Mouse (Mus musculus) midbrain, embryonic 15.5 days (tissue): ENCODE data around the gene D6Ertd527e. TPM values are rescaled to one million over a fixed set of nuclear protein-coding genes. Genes with fewer than 3 reads are reported as not detected.

ENCODE experiments used
- ATAC-seq: fragments of 200-750 bp; cut with Nextera tagmentation; replicated peaks from 2 replicates; pipeline ENCODE4 v1.8.0; 2017; ENCODE audit warnings: moderate TSS enrichment
- H3K27ac ChIP-seq: fragments of 300-500 bp; sonication (generic); 2 replicates; pipeline ENCODE4 v1.5.1; 2015; ENCODE audit warnings: mild to moderate bottlenecking, inconsistent platforms
- H3K27me3 ChIP-seq: fragments of 300-500 bp; sonication (generic); replicated peaks from 2 replicates; pipeline ENCODE4 v1.6.1; 2015; ENCODE audit warnings: inconsistent platforms
- H3K36me3 ChIP-seq: fragments of 300-500 bp; sonication (generic); replicated peaks from 2 replicates; pipeline ENCODE4 v1.6.1; 2015; ENCODE audit warnings: inconsistent platforms
- H3K4me1 ChIP-seq: fragments of 300-500 bp; sonication (generic); 2 replicates; pipeline ENCODE4 v1.6.1; 2015; ENCODE audit warnings: inconsistent platforms
- H3K4me2 ChIP-seq: fragments of 300-500 bp; sonication (generic); 2 replicates; pipeline ENCODE4 v1.6.1; 2015; ENCODE audit warnings: inconsistent platforms, mild to moderate bottlenecking, moderate library complexity
- H3K4me3 ChIP-seq: fragments of 300-500 bp; sonication (generic); 2 replicates; pipeline ENCODE4 v1.5.1; 2015; ENCODE audit warnings: mild to moderate bottlenecking, inconsistent platforms
- H3K9ac ChIP-seq: fragments of 300-500 bp; sonication (generic); 2 replicates; pipeline ENCODE4 v1.6.1; 2015; ENCODE audit warnings: mild to moderate bottlenecking, inconsistent platforms
- H3K9me3 ChIP-seq: fragments of 300-500 bp; sonication (generic); 2 replicates; pipeline ENCODE4 v1.6.1; 2016; ENCODE audit warnings: inconsistent platforms
- WGBS: fragments of 180-500 bp; shearing (Covaris S2); methylation state at CpG from one replicate; pipeline ENCODE4 v1.1.7; 2015; ENCODE audit warnings: mixed read lengths; 5-methylcytosine and 5-hydroxymethylcytosine counted together
- polyA plus RNA-seq: library from polyadenylated mRNA; unstranded; fragments of >200 nt; fragmentation: Nextera tagmentation; extraction: Ambion mirVana; gene quantifications from 2 replicates; pipeline ENCODE4 v1.2.1, GENCODE M21; 2015

D6Ertd527e gene
- 0.15 TPM in 1 of 2 replicates, not detected in the other for polyA plus RNA-seq

GRCm38 (mm10) chr6:87104123-87104796 is at the start of gene D6Ertd527e:
TSS of gene D6Ertd527e (plus strand) at chr6:87104746.
- no peak within 1 kb of the TSS for H3K4me2 ChIP-seq
- H3K9ac ChIP-seq = no peak within 1 kb of the TSS
- 88% methylated on average over 11 of the region's 11 CpGs for WGBS
- H3K4me1 ChIP-seq = peaks cover 24% of the 10 kb centered on the region
- H3K27ac ChIP-seq = no peak within 1 kb of the TSS
- H3K4me3 ChIP-seq = no peak within 1 kb of the TSS
- no peak for ATAC-seq
- no peaks in the 10 kb centered on the region for H3K27me3 ChIP-seq
- no peaks in the 10 kb centered on the region for H3K9me3 ChIP-seq
- H3K36me3 ChIP-seq = no peaks in the 10 kb centered on the region

DNA sequence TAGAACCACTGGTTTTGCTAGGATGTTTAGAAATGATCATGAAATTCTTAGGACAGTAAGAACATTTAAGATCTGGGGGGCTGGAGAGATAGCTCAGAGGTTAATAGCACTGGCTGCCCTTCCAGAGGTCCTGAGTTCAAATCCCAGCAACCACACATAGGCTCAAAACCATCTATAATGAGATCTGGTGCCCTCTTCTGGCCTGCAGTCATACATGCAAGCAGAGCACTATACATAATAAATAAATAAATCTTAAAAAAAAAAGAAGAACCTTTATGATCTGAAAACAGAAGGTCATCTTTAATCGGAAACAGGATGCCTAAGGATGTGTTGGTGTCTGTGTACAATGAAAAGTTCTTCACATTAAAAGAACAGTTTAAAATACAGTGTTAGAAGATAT is 44.8 kb upstream of the D6Ertd527e start:
- 91% methylated on average over 1 of the region's 1 CpGs for WGBS
- Histone ChIP-seq H3K36me3 (peaks cover 60% of the 10 kb centered on the region), H3K4me1 (no peaks in the 10 kb centered on the region), H3K27ac (no peak overlapping the region), H3K27me3 (no peaks in the 10 kb centered on the region), H3K4me3 (no peak overlapping the region), H3K4me2 (no peak overlapping the region), H3K9ac (no peak overlapping the region), H3K9me3 (no peaks in the 10 kb centered on the region)
- no peak for ATAC-seq

DNA sequence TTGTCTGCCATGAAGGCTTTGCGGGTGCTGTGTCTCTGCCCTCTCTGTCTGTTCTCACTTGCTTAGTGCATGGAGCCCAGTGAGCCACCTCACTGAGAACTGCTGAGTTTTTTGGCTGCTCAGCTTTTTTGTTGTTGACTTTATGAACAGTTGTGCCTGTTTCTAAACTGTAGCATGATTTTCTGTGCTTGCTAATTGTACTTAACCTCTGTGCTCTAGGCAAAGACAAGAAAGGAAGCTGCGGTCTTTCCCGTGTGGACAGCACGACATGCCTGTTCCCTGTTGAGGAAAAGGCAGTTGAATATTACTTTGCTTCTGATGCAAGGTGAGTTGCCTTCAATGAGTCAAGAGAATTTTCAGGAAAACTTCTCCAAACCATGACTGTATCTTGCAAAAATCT is 41.0 kb upstream of the D6Ertd527e start:
- WGBS = 94% methylated on average over 4 of the region's 4 CpGs
- ATAC-seq = no peak
- no peaks in the 10 kb centered on the region for H3K27me3 ChIP-seq
- H3K4me2 ChIP-seq = no peak overlapping the region
- peaks cover 61% of the 10 kb centered on the region for H3K36me3 ChIP-seq
- no peaks in the 10 kb centered on the region for H3K4me1 ChIP-seq
- no peaks in the 10 kb centered on the region for H3K9me3 ChIP-seq
- H3K9ac ChIP-seq = no peak overlapping the region
- H3K4me3 ChIP-seq = no peak overlapping the region
- H3K27ac ChIP-seq = no peak overlapping the region

DNA sequence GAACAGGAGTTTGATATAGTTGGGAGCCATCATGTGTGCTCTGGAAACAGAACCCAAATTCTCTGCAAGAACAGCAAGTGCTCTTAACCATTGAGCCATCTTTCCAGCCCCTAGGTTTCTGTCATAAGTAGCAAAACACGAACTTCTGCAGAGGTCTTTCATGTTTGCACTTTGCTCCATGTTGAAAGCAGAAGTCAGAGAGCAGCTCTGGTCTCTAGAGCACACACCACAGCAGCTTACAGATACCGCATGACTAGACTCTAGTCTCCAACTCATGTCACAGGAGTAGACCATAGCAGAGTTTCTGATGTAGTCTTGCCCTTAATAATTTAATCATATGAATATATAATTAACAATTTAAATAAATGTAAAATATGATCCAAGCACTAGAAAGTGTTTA is 36.3 kb upstream of the D6Ertd527e start:
- Histone ChIP-seq H3K9me3 (no peaks in the 10 kb centered on the region), H3K9ac (no peak overlapping the region), H3K27me3 (no peaks in the 10 kb centered on the region), H3K4me3 (no peak overlapping the region), H3K27ac (no peak overlapping the region), H3K4me2 (no peak overlapping the region), H3K36me3 (peaks cover 70% of the 10 kb centered on the region), H3K4me1 (no peaks in the 10 kb centered on the region)
- 86% methylated on average over 2 of the region's 2 CpGs for WGBS
- ATAC-seq = no peak

GRCm38 (mm10) chr6:87069195-87069900 is 35.2 kb upstream of the D6Ertd527e start:
- ATAC-seq = no peak
- H3K27ac ChIP-seq = no peak overlapping the region
- H3K27me3 ChIP-seq = no peaks in the 10 kb centered on the region
- WGBS = 89% methylated on average over 7 of the region's 7 CpGs
- no peaks in the 10 kb centered on the region for H3K9me3 ChIP-seq
- no peaks in the 10 kb centered on the region for H3K4me1 ChIP-seq
- H3K4me2 ChIP-seq = no peak overlapping the region
- H3K4me3 ChIP-seq = no peak overlapping the region
- no peak overlapping the region for H3K9ac ChIP-seq
- peaks cover 70% of the 10 kb centered on the region for H3K36me3 ChIP-seq

DNA sequence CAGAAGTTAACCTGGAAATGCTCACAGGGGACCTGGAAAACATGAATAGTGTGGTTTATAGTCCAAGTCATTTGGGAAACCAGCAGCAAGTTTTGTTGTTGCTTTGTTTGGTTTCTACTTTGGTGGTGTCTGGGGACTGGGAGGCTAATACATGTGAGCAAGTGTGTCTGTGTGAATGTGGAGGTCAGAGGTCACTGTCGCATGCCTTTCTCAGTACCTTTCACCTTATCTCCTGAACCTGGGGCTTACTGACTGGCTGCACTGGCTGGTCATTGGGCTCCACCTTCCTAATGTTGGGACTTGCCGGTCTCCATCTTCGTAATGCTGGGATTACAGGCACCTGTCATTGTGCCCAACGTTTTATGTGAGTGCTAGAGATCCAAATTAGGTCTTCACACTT is 33.9 kb upstream of the D6Ertd527e start:
- no peak overlapping the region for H3K9ac ChIP-seq
- H3K27ac ChIP-seq = no peak overlapping the region
- 94% methylated on average over 4 of the region's 4 CpGs for WGBS
- H3K4me1 ChIP-seq = no peaks in the 10 kb centered on the region
- no peak for ATAC-seq
- peaks cover 60% of the 10 kb centered on the region for H3K36me3 ChIP-seq
- no peaks in the 10 kb centered on the region for H3K9me3 ChIP-seq
- H3K27me3 ChIP-seq = no peaks in the 10 kb centered on the region
- H3K4me3 ChIP-seq = no peak overlapping the region
- no peak overlapping the region for H3K4me2 ChIP-seq

DNA sequence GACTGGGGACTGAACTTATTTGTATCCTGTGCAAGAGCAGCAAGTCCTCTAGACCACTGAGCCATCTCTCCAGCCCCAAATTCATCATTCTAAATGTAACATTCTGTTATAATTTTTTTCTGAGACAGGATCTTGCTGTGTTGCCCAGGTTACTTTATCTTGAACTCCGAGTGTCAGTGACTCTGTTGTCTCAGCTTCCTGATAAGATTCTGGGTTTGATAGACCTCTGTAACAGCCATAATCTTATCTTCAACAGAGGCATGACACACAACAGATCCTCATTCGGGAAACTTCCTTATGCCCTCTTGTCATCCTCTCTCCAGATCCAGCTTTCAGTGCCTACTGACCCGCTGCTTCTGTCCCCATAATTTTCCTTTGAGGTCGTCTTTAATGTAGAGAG is 31.8 kb upstream of the D6Ertd527e start:
- no peak for ATAC-seq
- no peaks in the 10 kb centered on the region for H3K4me1 ChIP-seq
- H3K9me3 ChIP-seq = no peaks in the 10 kb centered on the region
- H3K4me2 ChIP-seq = no peak overlapping the region
- H3K27me3 ChIP-seq = no peaks in the 10 kb centered on the region
- no peak overlapping the region for H3K27ac ChIP-seq
- WGBS = 92% methylated on average over 4 of the region's 4 CpGs
- H3K9ac ChIP-seq = no peak overlapping the region
- H3K36me3 ChIP-seq = peaks cover 55% of the 10 kb centered on the region
- H3K4me3 ChIP-seq = no peak overlapping the region

DNA sequence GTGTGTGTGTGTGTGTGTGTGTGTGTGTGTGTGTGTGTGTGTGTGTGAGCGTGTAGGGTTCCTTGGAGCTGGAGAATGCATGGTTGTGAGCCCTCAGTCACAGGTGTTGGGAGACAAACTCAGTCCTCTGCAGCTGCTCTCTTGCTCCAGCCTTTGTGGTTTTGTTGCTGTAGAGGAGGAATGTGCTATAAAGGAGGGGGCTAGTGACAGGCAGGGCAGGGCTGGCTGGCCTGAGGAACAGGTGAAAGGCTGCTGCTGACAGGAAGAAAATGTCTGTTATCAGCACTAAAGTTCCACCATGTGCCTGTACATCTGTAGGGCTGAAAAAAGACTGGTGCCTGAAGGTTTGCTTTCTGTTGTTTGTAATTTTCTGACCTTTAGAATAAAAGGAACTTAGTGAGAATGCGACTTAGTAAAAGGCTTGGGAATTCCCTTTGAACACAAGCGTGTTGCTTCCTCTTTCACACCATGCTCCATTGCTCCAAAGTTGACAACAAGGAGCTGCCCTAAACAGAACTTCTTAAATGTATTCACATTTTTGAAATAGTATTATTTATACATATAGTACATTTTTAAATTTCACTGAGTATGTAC is 29.4 kb upstream of the D6Ertd527e start:
- H3K36me3 ChIP-seq = peaks cover 44% of the 10 kb centered on the region; the same call in 1 of the 2 replicates
- no peaks in the 10 kb centered on the region for H3K9me3 ChIP-seq
- H3K4me2 ChIP-seq = no peak overlapping the region
- no peaks in the 10 kb centered on the region for H3K4me1 ChIP-seq
- H3K9ac ChIP-seq = no peak overlapping the region
- H3K4me3 ChIP-seq = no peak overlapping the region
- 73% methylated on average over 3 of the region's 3 CpGs for WGBS
- ATAC-seq = no peak
- no peak overlapping the region for H3K27ac ChIP-seq
- H3K27me3 ChIP-seq = no peaks in the 10 kb centered on the region

- no peak overlapping the region for H3K27ac ChIP-seq
- no peaks in the 10 kb centered on the region for H3K4me1 ChIP-seq
- ATAC-seq = no peak
- H3K27me3 ChIP-seq = no peaks in the 10 kb centered on the region
- H3K36me3 ChIP-seq = peaks cover 25% of the 10 kb centered on the region; the same call in 1 of the 2 replicates
- H3K9me3 ChIP-seq = no peaks in the 10 kb centered on the region
- no peak overlapping the region for H3K9ac ChIP-seq
- H3K4me2 ChIP-seq = no peak overlapping the region
- H3K4me3 ChIP-seq = no peak overlapping the region
- 87% methylated on average over 4 of the region's 4 CpGs for WGBS
Measured at GRCm38 (mm10) chr6:87079457-87079856, 25.1 kb upstream of the D6Ertd527e start.

- Histone ChIP-seq H3K4me2 (no peak overlapping the region), H3K27ac (no peak overlapping the region), H3K27me3 (no peaks in the 10 kb centered on the region), H3K9ac (no peak overlapping the region), H3K4me3 (no peak overlapping the region), H3K9me3 (no peaks in the 10 kb centered on the region), H3K4me1 (no peaks in the 10 kb centered on the region), H3K36me3 (peaks cover 34% of the 10 kb centered on the region)
- no peak for ATAC-seq
- 92% methylated on average over 6 of the region's 6 CpGs for WGBS
Measured at GRCm38 (mm10) chr6:87085026-87085425, 19.5 kb upstream of the D6Ertd527e start.

DNA sequence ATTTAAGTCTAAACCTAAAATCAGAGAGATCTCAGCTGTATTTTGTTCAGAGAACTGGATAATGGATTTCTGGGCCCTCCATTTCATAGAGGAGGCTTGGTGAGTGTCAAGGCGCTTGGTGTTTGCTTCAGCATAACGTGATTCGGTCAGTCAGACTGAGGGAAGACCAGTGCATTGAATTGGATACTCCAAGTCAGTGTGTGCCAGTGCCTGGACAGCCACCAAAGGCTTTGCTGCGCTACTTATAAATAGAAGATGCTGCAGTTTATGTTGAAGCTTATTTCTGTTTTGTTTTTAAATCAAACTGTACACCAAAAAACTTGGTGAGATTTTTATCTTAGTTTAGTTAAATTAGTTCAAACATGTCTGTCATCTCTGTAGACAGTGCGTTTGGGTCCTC is 16.2 kb upstream of the D6Ertd527e start:
- Histone ChIP-seq H3K9me3 (no peaks in the 10 kb centered on the region), H3K9ac (no peak overlapping the region), H3K27ac (no peak overlapping the region), H3K36me3 (peaks cover 32% of the 10 kb centered on the region), H3K4me2 (no peak overlapping the region), H3K4me1 (no peaks in the 10 kb centered on the region), H3K27me3 (no peaks in the 10 kb centered on the region), H3K4me3 (no peak overlapping the region)
- 93% methylated on average over 5 of the region's 5 CpGs for WGBS
- ATAC-seq = no peak

GRCm38 (mm10) chr6:87090877-87091276 is 13.7 kb upstream of the D6Ertd527e start:
- Histone ChIP-seq H3K36me3 (peaks cover 17% of the 10 kb centered on the region), H3K27ac (no peak overlapping the region), H3K9ac (no peak overlapping the region), H3K4me2 (no peak overlapping the region), H3K4me1 (no peaks in the 10 kb centered on the region), H3K4me3 (no peak overlapping the region), H3K27me3 (no peaks in the 10 kb centered on the region), H3K9me3 (no peaks in the 10 kb centered on the region)
- WGBS = 83% methylated on average over 3 of the region's 3 CpGs
- no peak for ATAC-seq
